Mouse (Mus musculus) right cerebral cortex, postnatal 36 days (tissue): ENCODE measurements around the gene Satb1.

Experiments used
- DNase-seq, 2 experiments: peaks; one replicate each; pipeline ENCODE4 v3.0.0; 2022; ENCODE audit warnings: low spot score in 2 of 2, mixed read lengths in 1 of 2

Gene Satb1

DNA sequence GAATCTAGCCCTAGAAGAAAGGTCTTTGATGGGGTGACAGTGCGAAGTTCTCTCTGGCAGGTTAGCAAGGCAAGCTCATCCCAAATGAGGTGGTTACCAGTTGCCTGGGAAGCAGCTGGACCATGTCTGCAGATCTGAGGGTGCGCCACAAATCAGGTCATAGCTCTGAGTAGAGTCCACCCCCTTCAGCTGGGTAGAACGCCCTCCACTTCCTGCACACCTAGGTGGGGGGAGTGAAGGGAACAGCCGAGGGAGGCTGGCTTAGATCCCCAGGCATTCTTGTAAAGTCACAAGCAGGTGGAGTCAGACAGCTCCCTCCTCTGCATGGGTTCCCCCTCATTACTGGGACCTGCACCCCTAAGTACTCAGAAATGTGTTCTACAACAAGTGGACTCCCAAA is 6.6 kb downstream of the Satb1 start:
- DNase-seq, result no peak

DNA sequence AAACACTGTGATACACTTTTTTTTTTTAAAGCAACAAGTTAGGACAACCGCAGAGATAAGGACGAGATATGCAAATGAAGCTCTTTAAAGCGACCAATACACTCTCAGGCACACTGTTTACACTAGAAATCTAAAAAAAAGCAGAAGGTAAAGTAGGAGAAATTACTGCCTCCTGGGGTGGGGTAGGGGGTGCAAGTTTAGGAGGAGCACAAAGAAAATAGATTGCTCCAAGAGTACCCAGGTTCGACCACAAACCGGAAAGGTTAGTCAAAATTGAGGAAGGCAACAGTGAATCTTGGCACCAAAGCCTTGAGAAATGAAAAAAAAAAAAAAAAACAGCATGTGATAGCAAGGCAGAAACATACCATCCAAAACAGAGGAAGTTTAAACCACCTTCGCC is 18.8 kb downstream of the Satb1 start:
- DNase-seq, result no peak

DNA sequence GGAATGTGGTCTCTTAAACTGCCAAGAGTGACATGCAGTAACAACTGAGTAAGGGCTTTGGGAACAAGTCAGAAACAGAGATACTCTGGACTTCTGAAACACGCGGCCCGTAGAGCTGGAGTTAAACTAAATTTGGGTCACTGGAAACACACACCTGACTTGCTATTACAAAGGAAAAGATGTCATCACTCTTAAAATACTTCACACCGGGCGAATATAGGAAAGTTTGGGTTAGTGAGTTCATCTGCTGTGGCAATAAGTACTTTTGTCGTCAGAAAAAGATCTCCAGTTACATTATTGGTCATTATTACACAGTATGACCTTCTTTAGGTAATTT is 19.3 kb downstream of the Satb1 start:
- DNase-seq, result no peak

DNA sequence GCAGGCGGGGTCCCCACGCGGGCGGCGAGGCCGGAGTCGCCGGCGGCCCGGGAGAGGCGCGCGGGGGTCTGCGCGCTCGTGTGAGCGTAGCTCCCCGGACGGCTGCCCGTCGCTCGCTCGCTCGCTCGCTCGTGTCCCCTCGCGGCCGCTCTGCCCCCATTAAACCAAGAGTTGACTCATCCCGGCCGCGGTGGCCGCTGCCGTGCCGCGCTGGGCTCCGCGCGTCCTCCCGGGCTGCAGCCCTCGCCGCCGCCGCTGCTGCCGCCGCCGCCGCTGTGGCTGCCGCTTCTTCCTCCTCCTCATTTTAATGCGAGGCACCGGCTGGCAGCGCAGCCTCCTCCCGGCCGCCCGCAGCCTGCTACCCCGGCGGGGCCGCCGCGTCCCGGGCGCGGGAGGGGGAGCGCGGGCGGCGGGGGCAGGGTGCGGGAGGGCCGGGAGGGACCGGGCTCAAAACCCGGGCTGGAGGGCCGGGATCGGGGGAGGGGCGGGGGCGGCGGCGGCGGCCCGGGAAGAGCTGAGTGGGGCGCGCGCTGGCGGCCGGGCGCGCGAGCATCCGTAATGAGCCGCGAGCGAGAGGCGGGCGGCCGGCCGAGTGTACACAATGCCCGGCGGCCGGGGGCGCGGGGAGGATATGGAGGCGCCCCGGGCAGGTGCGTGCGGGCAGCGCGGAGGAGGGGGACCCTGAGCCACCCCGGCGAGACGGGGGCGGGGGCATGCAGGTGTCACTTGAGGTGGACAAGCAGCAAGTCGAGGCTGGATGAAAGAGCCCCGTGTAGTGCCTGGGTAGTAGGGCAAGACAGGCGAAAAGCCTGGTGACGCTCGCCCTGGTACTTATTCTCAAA is 19.9 kb downstream of the Satb1 start:
- no peak for DNase-seq

DNA sequence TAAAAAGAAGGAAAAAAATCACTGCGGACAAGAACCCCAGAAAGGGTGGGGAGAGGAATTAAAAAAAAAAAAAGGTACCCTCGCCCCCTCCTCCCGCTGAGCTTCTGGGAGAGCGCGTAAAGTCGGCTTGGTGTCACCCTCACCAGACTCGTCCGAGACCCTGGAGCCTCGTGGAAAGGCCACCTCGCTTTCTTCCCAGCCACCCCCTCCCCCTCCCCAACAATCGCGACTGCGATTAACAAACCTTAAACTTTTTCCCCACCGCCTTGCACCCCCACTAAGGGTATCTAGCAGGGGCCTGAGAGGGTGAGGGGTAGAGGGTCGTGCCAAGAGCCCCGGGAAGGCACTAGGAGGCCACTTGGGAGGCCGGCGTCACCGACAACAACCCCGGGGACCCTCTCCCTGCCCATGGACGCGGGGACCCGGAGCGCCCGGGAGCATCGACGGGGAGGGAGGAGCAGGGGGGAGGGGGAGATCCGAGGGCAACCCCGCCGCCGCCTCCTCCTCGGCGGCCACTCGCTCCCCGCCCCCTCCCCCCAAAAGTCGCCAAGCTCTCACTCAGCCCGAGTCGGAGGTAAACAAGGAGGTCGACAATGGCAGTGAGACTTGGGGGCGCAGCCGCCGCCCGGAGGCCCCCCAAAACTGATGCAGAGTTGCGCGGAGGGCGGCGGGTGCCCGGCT is 20.7 kb downstream of the Satb1 start:
- no peak for DNase-seq

DNA sequence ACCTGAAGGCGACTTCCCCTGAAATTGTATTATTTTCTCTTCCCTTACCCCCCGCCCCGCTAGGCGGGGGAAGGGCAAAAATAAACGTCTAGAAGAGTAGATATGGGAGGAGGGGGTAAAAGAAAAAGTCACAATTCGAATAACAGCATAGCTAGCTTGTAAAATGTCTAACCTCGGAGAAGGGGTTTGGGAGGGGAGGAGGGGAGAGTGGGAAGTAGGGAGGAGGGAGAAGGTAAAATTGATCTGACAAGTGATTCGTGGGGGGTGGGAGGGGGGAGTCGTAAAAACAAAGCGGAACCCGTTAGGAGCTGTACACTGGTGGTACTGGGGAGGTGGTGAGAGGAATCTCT is 21.2 kb downstream of the Satb1 start:
- no peak for DNase-seq

DNA sequence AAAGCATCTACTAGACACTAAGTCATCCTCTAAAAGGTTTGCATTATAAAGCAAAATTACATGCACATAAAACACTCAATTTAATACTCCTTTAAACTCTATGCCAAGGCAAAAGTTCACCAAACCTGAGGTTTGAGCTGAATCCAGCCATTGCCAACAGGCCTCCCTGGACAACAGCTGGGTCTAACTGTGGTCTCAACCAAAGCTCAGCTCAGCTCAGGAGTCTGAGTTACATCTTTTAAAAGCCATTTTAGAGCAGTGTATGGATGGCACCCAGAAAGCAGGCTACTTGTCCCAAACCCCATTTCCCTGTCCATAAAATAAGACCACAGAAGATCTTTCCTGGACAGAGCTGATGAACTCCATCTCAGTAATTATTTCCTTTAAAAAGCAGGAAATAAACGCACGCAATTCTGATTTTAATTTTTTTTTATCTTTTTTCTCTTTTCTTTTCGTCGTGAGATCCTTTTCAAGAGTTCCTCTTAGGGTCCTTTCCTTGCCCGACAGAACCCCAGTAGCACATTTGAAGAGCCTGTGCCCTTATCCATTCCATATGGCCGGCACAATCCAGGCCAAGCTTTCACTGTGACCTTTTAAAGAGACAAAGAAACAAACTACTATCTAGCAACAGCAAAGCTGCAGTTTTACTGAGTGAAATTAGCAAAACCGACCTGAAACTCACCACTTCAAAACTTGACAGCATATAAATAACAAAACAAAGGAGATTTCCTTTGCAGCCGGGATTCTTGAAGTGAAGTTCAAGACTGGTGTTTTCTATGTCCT is 21.8 kb downstream of the Satb1 start:
- DNase-seq, result no peak

DNA sequence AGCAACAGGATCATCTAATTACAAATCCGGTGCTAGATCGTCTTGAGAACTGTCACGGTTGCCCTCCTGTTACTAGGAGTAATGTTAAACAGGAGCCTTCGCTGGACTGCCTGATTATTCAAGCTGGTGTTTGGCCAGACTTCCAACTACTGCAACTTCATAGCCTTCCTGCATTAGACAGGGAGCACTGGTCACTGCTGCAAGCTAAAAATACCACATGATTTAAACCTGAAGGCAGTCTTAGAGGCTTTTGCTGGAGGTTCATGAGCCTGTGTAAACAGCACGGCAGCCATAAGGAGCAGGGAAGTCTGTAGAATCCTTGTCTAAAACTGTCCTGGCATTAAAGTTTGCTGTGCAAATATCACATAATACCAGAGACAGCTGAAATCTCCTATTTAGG is 25.7 kb downstream of the Satb1 start:
- DNase-seq, result no peak

DNA sequence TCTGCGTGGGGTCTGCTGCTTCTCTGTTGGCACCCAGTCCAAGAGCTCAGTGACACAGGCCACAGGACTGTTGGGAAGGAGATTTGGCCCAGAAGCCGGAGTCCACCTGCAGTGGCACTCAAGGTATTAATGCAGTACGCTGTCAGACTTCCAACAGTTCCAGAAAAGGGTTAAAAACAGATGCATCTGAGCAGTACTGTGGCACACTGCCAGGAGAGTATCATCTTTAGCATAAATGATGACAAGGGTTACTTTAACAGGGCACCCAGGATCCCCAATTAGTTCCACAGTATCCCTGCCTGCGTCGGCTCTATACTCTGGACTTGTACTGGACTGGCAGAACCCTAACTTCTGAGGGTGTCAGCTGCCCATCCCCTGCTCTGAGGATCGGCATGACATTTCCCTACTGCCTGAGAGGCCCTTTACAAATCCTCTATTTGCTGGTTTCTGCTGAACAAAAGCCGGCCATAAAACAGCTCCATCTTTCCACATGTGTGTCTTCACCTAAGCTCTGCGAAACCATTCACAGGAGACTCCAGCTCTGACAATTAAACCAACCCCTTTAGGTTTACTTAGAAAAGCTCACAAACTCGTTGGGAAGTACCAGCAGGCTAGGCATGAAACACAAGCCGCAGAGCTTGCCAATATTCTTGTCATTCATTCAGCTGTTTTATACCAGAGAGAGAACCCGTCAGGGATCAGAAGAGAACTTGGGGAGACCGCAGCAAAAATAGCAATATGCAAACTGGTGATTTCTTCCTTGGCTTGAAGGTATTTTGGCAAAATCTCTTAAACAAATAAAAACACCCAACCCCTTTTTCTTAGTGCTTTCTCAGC is 26.7 kb downstream of the Satb1 start:
- no peak for DNase-seq

DNA sequence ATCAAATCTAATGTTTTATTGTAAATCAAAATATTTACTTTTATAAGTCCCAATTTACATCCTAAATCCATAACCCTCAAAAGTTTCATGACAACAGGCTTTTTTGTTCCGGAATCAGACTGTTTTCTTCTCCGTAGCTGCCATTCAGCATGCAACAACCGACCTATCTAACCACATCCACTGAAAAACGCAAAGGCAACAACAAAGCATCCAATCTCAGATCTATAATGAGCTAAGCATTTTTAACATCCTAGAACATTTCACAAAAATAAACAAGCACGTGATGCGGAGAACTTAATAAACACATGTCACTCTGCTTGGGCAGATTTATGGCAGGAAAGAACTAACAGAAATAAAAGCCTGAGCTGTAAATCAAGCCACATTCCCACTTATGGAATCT is 32.9 kb downstream of the Satb1 start:
- no peak for DNase-seq

DNA sequence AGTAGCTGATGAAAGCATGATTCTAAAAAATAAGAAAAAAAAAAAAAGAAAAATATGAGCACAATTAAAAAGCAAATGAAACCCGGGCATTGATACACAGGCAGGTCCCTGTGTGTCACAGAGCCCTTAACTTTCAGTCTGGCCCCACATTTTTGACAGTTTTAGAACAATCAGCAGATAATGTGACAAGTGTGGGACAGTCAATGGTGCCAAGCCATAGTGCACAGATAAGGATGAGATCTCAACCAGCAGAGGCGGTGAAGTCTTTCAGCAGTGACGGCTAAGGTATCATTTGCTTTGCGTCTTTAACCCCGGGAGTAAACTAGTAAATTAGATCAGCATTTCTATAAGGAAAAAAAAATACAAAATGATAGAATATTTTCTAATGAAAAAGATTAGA is 36.6 kb downstream of the Satb1 start:
- no peak for DNase-seq

DNA sequence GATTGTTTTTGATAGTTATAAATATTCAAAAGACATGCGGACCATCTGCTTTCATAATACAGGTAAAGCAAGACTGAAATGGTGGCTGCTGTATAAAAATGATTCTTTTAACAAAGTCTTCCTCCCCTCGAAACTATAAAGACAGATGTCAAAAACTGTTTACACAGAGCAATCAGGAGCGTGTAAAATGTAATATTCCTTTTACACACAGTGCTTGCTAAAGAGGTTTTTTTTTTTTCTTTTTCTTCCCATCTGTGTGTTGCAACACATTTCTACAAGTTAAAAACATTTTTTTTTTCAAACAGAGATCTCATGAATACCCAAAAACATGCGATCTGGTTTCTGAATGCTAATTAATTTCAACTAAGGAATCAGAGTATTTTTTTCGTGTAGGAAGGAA is 41.9 kb downstream of the Satb1 start:
- no peak for DNase-seq

DNA sequence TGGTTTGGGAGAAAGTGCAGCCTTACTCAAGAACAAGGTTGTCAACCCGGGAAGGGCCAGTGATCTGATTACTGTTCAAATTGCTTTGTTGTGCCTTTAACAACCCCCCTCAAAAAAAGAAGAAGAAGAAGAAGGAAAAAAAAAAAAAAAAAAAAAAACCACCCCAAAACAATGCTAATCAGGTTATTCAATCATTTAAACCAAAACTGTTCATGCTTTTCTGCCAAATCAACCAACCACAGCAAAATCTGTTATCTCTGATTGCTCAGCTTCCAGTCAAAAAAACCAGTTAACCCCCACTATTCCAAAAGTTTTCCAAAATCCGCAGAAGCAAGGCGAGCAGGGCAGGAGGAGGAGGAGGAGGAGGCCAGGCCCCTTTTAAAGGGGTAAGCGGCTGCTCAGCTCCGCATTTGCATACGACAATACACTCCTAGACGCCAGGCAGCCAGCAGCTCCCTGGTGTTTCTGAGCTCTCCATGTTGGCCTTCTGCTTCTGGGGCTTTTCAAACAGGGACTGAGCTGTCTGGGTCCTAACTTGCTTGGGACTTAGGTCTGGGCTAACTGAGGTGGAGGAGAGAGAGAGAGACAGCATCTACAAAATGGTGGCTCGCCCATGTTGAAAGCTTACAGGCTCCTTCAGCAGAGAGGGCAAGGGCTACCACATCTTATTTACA is 42.6 kb downstream of the Satb1 start:
- no peak for DNase-seq

DNA sequence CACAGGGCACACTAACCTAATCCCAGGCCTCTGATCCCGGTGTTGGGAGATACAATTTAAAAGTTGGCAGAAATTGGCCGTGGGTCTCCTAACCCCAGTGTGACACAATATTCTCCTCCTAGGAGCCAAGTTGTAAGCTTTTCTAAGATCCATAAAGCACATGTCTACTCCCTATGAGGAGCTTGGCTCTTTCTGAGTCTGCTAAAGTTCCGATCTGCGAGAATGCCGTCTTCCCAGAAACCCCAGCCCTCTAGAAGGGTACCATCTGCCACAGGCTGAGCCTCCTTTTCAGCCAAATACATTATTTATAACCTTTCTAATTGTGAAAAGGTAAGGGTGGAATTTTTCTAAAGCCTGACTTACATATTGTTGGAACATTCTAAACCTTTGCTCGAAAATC is 43.3 kb downstream of the Satb1 start:
- DNase-seq, result no peak

DNA sequence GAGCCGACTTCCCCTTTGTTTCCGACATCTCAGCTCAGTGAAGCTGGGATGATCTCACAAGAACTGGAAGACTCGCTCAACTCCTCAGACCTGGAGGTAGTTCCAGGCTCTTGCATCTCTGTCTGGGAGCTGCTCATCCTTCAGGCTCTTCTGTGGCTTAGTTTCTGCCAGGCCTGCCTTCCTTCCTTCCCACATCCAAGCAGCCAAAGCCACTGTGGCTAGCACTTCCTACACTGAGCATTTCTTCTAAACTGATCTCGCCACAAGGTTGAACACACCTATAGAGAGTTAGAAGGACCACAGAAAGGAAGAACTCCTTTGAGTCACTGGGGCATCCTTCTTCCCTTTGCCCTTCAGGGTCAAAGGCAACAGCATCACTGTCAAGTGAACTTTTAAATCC is 44.0 kb downstream of the Satb1 start:
- DNase-seq, result no peak

DNA sequence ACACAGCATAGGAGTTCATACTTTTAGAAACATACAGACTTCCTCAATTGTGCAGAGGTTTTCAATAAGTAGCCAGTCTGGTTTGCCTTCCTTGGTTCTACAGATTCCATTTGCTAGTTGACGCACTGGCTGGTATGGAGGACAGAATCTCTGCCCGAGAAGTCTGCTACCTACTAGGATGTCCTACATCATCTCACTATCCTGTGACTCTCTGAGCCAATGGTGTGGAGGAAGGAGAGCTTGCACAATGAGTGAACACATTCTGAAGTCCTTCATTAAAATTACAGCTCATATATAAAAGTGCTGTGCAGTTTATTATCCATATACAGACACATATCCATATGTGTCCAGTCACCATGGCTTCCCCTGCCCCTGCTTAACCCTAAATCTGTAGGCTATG is 45.1 kb downstream of the Satb1 start:
- DNase-seq, result no peak

DNA sequence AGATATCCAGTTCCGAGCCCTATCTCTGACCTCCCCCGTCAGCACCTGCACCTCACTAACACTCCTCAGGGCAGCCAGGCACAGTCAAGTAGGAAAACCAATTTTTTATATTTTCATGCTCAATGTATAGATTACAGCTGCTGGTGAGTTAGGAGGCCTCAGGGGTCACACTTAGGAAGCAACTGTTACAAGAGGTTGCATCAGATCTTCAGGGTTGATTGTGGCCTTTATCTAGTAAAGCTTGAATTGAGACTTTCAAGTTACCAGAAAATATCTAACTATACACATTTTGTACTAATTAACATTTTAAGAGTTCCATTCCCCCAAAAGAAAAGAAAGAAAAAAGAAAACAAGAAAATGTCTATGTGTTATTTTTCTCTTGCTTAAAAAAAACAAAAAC is 47.0 kb downstream of the Satb1 start:
- DNase-seq, result no peak

DNA sequence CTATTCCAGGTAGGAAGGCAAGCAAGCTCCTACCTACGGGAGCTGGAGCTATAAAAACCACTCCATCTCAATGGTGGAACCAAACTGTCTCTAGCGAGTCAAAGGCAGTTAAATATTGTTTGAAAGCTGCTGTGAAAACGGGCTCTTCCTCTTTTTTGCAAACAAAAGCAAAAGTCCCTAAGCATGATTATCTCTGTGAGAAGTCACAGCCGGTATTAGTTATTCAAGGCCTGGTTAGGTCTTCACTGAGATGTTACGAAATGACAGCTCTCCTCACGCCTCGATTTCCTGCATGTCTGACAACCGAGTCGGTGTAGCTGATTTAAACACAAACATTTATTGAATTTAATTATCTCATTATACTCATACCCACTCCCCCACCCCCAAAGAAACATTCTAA is 48.2 kb downstream of the Satb1 start:
- DNase-seq, result no peak

DNA sequence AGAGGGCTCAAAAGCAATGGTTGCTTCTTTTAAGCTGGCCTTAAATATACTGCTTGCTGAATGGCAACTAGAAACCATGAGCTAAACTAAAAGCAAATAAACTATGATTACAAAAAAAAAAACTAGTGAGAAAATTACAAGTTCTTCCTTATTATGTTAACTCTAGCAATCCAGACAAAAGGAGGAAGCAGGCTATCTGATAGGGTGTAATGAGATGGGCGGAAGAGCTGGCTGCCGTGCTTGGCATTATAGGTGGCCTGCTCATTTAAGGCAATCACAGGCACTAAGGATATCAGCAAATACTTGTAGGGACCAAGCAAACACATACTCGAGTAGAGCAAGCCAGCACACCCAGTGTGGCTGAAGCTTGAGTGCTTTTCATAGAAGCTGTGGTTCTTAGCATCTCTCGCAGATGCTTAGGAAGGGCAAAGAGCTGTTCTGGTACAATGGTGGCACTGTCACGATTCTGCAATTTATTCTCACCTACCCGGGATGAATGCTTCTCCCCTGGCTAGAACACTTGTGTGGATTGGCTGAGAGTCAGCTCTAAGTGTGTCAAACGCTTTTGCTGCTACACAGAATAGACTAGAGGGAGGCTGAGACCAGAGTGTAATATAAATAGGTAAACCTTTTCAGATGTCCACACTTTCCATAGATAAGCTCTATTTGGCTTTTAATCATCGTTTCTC is 49.4 kb downstream of the Satb1 start:
- peak in 1 of 2 experiments; percentile 35 for DNase-seq

DNA sequence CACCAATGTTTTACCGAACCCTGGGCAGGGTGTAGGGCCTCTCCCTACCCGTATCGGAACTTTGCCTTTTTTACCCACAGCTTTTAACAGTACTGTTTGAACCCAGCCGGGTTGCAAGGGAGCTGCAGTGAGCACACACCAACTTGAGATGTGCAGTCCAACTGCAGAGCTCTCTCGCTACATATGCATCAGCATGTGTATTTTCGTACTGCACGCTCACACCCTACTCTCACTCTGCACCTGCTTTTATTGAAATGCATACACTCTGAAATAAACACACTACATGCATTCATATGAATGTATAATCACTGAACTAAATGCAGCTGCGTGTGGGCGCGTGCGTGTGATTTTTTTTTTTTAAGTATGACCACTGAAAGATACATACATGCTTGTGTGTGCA is 53.1 kb downstream of the Satb1 start:
- no peak for DNase-seq

DNA sequence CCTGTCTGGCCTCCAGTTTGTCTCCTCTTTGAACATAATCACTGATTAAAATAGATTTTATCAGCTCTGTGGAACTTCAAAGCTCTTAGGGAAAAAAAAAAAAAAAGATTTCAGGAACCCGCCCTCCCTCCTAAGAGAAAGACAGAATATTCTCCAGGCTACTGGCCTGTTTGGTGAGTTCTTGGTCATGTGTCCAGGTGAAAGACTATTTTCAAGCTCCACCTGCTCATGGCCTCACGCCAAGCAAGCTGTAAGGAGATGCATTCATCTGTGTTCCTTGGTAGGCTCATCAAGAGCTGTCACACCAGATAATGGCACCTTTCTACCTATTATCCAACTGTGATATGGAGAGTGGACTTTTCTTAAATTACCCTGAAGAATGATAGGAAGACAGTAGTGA is 54.1 kb downstream of the Satb1 start:
- DNase-seq, result no peak
